Mouse (Mus musculus) ES-E14 (cell line): ENCODE results near the gene Dynlt1a.
"Not testable (repeated sequence)": the region's sequence is repeated elsewhere in the genome, so short reads cannot be mapped to it uniquely, and the experiment has no call there.

Experiments
- HCFC1 ChIP-seq: IDR thresholded peaks from 2 replicates; pipeline ENCODE4 v1.6.1; 2012; ENCODE audit warnings: low read length, inconsistent platforms, borderline replicate concordance; ENCODE audit not compliant: insufficient read depth
- MAFK ChIP-seq: IDR thresholded peaks from 2 replicates; pipeline ENCODE4 v1.6.1; 2014; ENCODE audit warnings: mild to moderate bottlenecking, low read depth, low read length, inconsistent platforms; ENCODE audit not compliant: insufficient read depth

DNA sequence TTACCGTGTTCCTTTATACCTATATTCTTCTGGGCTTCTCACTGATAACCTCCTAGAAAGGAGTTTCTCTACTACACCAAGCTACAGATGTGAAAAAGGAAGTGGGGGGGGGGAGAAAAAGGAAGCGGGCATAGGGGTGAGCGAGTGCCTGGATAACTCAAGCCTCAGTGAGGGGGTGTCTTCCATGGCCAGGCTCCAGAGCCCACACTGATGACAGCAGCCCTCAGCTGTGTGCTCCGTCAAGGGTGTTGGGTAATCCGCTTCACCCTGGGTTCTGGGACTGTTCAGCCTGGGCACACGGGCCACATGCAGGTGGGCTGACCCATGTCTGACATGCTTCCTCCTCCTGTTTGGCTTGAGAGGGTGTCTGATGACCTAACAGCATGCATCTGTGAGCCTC is 45.3 kb downstream of the Dynlt1a start:
- TF ChIP-seq HCFC1, MAFK: not testable (repeated sequence)
